Mouse (Mus musculus) midbrain, embryonic 14.5 days (tissue): ENCODE measurements around the gene Inpp4b. TPM values are rescaled to one million over a fixed set of nuclear protein-coding genes. Genes with fewer than 3 reads are reported as not detected.

ENCODE experiments used
- ATAC-seq: fragments of 200-750 bp; cut with Nextera tagmentation; 2 replicates; pipeline ENCODE4 v1.8.0; 2017; ENCODE audit warnings: moderate number of reproducible peaks, moderate library complexity; ENCODE audit not compliant: low FRiP score, low TSS enrichment
- DNase-seq: peaks from one replicate; pipeline ENCODE4 v3.0.0-alpha.2; 2015
- H3K27ac ChIP-seq: fragments of 300-500 bp; sonication (generic); replicated peaks from 2 replicates; pipeline ENCODE4 v1.5.1; 2014; ENCODE audit warnings: mild to moderate bottlenecking, low read depth, low read length, moderate library complexity
- H3K27me3 ChIP-seq: fragments of 300-500 bp; sonication (generic); 2 replicates; pipeline ENCODE4 v1.6.1; 2014; ENCODE audit warnings: low read length, control low read depth, mixed read lengths; ENCODE audit not compliant: control insufficient read depth, insufficient read depth
- H3K36me3 ChIP-seq: fragments of 300-500 bp; sonication (generic); 2 replicates; pipeline ENCODE4 v1.6.1; 2014; ENCODE audit warnings: low read length, control low read depth; ENCODE audit not compliant: control insufficient read depth, insufficient read depth
- H3K4me1 ChIP-seq: fragments of 300-500 bp; sonication (generic); 2 replicates; pipeline ENCODE4 v1.6.1; 2014; ENCODE audit warnings: mild to moderate bottlenecking, antibody characterized with exemption, low read length, control low read depth; ENCODE audit not compliant: control insufficient read depth, insufficient read depth
- H3K4me2 ChIP-seq: fragments of 300-500 bp; sonication (generic); 2 replicates; pipeline ENCODE4 v1.6.1; 2014; ENCODE audit warnings: mild to moderate bottlenecking, low read length, moderate library complexity
- H3K4me3 ChIP-seq: fragments of 300-500 bp; sonication (generic); replicated peaks from 2 replicates; pipeline ENCODE4 v1.5.1; 2014; ENCODE audit warnings: low read depth, low read length
- H3K9ac ChIP-seq: fragments of 300-500 bp; sonication (generic); replicated peaks from 2 replicates; pipeline ENCODE4 v1.6.1; 2014; ENCODE audit warnings: mild to moderate bottlenecking, low read length, moderate library complexity
- H3K9me3 ChIP-seq: fragments of 300-500 bp; sonication (generic); 2 replicates; pipeline ENCODE4 v1.6.1; 2016; ENCODE audit warnings: low read length, control low read depth, mixed read lengths; ENCODE audit not compliant: control insufficient read depth
- WGBS: fragments of 180-500 bp; shearing (Covaris S2); extraction: QIAGEN DNeasy Blood & Tissue Kit; methylation state at CpG from one replicate; pipeline ENCODE4 v1.1.7; 2014; 5-methylcytosine and 5-hydroxymethylcytosine counted together
- polyA plus RNA-seq: library from polyadenylated mRNA; unstranded; fragments of >200 nt; fragmentation: Nextera tagmentation; extraction: Ambion mirVana; gene quantifications from 2 replicates; pipeline ENCODE4 v1.2.1, GENCODE M21; 2014

Gene Inpp4b
- polyA plus RNA-seq, 1 experiment from 2014 or later = 8.1 TPM

GRCm38 (mm10) chr8:81849976-81850375, 507.6 kb downstream of the Inpp4b start:
- Histone ChIP-seq H3K27me3 (no peaks in the 10 kb centered on the region), H3K4me3 (no peak overlapping the region), H3K4me1 (no peaks in the 10 kb centered on the region), H3K9me3 (no peaks in the 10 kb centered on the region), H3K4me2 (no peak overlapping the region), H3K27ac (no peak overlapping the region), H3K9ac (no peak overlapping the region), H3K36me3 (no peaks in the 10 kb centered on the region)
- 84% methylated on average over 1 of the region's 1 CpGs for WGBS
- DNase-seq (no peak), ATAC-seq (no peak)

- H3K4me2 ChIP-seq = no peak overlapping the region
- ATAC-seq (no peak), DNase-seq (no peak)
- no peaks in the 10 kb centered on the region for H3K27me3 ChIP-seq
- H3K9ac ChIP-seq = no peak overlapping the region
- H3K4me1 ChIP-seq = no peaks in the 10 kb centered on the region
- H3K9me3 ChIP-seq = no peaks in the 10 kb centered on the region
- no peak overlapping the region for H3K4me3 ChIP-seq
- 88% methylated on average over 4 of the region's 4 CpGs for WGBS
- H3K36me3 ChIP-seq = no peaks in the 10 kb centered on the region
- no peak overlapping the region for H3K27ac ChIP-seq
Observed at GRCm38 (mm10) chr8:81853184-81853583, 510.8 kb downstream of the Inpp4b start.

- ATAC-seq = no peak
- no peak for DNase-seq
- H3K27me3 ChIP-seq = no peaks in the 10 kb centered on the region
- H3K4me3 ChIP-seq = no peak overlapping the region
- H3K9ac ChIP-seq = no peak overlapping the region
- no peaks in the 10 kb centered on the region for H3K36me3 ChIP-seq
- WGBS = 87% methylated on average over 8 of the region's 8 CpGs
- no peak overlapping the region for H3K27ac ChIP-seq
- H3K4me1 ChIP-seq = no peaks in the 10 kb centered on the region
- H3K9me3 ChIP-seq = no peaks in the 10 kb centered on the region
- H3K4me2 ChIP-seq = no peak overlapping the region
Observed at GRCm38 (mm10) chr8:81854543-81854942, 512.2 kb downstream of the Inpp4b start.

- 81% methylated on average over 1 of the region's 1 CpGs for WGBS
- ATAC-seq (no peak), DNase-seq (no peak)
Observed at GRCm38 (mm10) chr8:81855009-81855408, 512.7 kb downstream of the Inpp4b start.

GRCm38 (mm10) chr8:81856120-81856519, 513.8 kb downstream of the Inpp4b start:
- ATAC-seq = no peak
- Histone ChIP-seq H3K27ac (no peak overlapping the region), H3K36me3 (no peaks in the 10 kb centered on the region), H3K4me3 (no peak overlapping the region), H3K27me3 (no peaks in the 10 kb centered on the region), H3K4me1 (no peaks in the 10 kb centered on the region), H3K4me2 (no peak overlapping the region), H3K9ac (no peak overlapping the region), H3K9me3 (no peaks in the 10 kb centered on the region)
- 86% methylated on average over 4 of the region's 4 CpGs for WGBS
- no peak for DNase-seq

More at GRCm38 (mm10) chr8:81855009-81855408, 512.7 kb downstream of the Inpp4b start:
- no peaks in the 10 kb centered on the region for H3K9me3 ChIP-seq
- H3K27me3 ChIP-seq = no peaks in the 10 kb centered on the region
- H3K9ac ChIP-seq = no peak overlapping the region
- no peak overlapping the region for H3K4me2 ChIP-seq
- H3K27ac ChIP-seq = no peak overlapping the region
- no peak overlapping the region for H3K4me3 ChIP-seq
- no peaks in the 10 kb centered on the region for H3K36me3 ChIP-seq
- H3K4me1 ChIP-seq = no peaks in the 10 kb centered on the region

- H3K9me3 ChIP-seq = no peaks in the 10 kb centered on the region
- H3K4me1 ChIP-seq = no peaks in the 10 kb centered on the region
- no peaks in the 10 kb centered on the region for H3K27me3 ChIP-seq
- 82% methylated on average over 6 of the region's 6 CpGs for WGBS
- no peak overlapping the region for H3K27ac ChIP-seq
- H3K4me3 ChIP-seq = no peak overlapping the region
- ATAC-seq (no peak), DNase-seq (no peak)
- no peak overlapping the region for H3K9ac ChIP-seq
- H3K4me2 ChIP-seq = no peak overlapping the region
- H3K36me3 ChIP-seq = no peaks in the 10 kb centered on the region
Observed at GRCm38 (mm10) chr8:81856608-81857007, 514.3 kb downstream of the Inpp4b start.

- no peaks in the 10 kb centered on the region for H3K9me3 ChIP-seq
- no peak overlapping the region for H3K9ac ChIP-seq
- H3K27ac ChIP-seq = no peak overlapping the region
- H3K36me3 ChIP-seq = no peaks in the 10 kb centered on the region
- ATAC-seq = no peak
- no peak for DNase-seq
- H3K27me3 ChIP-seq = no peaks in the 10 kb centered on the region
- no peak overlapping the region for H3K4me2 ChIP-seq
- H3K4me1 ChIP-seq = no peaks in the 10 kb centered on the region
- WGBS = 93% methylated on average over 4 of the region's 4 CpGs
- H3K4me3 ChIP-seq = no peak overlapping the region
Observed at GRCm38 (mm10) chr8:81858393-81858792, 516.0 kb downstream of the Inpp4b start.

GRCm38 (mm10) chr8:81859805-81860204, 517.4 kb downstream of the Inpp4b start:
- Histone ChIP-seq H3K4me3 (no peak overlapping the region), H3K9me3 (no peaks in the 10 kb centered on the region), H3K4me1 (no peaks in the 10 kb centered on the region), H3K27me3 (no peaks in the 10 kb centered on the region), H3K36me3 (no peaks in the 10 kb centered on the region), H3K4me2 (no peak overlapping the region), H3K9ac (no peak overlapping the region), H3K27ac (no peak overlapping the region)
- ATAC-seq (no peak), DNase-seq (no peak)
- WGBS = 41% methylated on average over 1 of the region's 1 CpGs

GRCm38 (mm10) chr8:81861311-81861710, 519.0 kb downstream of the Inpp4b start:
- H3K27ac ChIP-seq = no peak overlapping the region
- 95% methylated on average over 8 of the region's 8 CpGs for WGBS
- H3K9ac ChIP-seq = no peak overlapping the region
- no peaks in the 10 kb centered on the region for H3K4me1 ChIP-seq
- H3K4me3 ChIP-seq = no peak overlapping the region
- no peak overlapping the region for H3K4me2 ChIP-seq
- H3K27me3 ChIP-seq = no peaks in the 10 kb centered on the region
- ATAC-seq (no peak), DNase-seq (no peak)
- H3K9me3 ChIP-seq = no peaks in the 10 kb centered on the region
- no peaks in the 10 kb centered on the region for H3K36me3 ChIP-seq
